Mouse (Mus musculus) left cerebral cortex, postnatal 14 days (tissue): ENCODE data around the gene Foxo6. TPM values are rescaled to one million over a fixed set of nuclear protein-coding genes. Genes with fewer than 3 reads are reported as not detected.

Source experiments
- DNase-seq, 2 experiments: peaks; one replicate each; pipeline ENCODE4 v3.0.0; 2021 to 2022; ENCODE audit warnings: low spot score in 2 of 2, mixed read lengths in 1 of 2
- intact Hi-C: fragments of 180-260 bp; cut with DNase I; formaldehyde crosslinking; loops from one replicate; pipeline ENCODE4 v1.15.1; 2025
- long read RNA-seq, 2 experiments: library from polyadenylated mRNA; stranded (forward); transcript quantifications; one replicate each; pipeline ENCODE4 v2.0.0; 2021
- total RNA-seq, 2 experiments: library from RNA; stranded (reverse); gene quantifications; 2 replicates each; pipeline ENCODE4 v1.2.3; 2021

The Foxo6 gene
- total RNA-seq: 10 to 100 TPM; 14.7 to 22.4 TPM
- long read RNA-seq, experiment 1, transcript Foxo6-201 (2 exons, 2,615 nt): major isoform, 24 of 41 reads
- long read RNA-seq, experiment 1, partial matches to known transcripts: 16 of 41 reads
- long read RNA-seq, experiment 1, other reads (novel, unspliced or antisense): 1 of 41 reads
- long read RNA-seq, experiment 2, transcript Foxo6-201 (2 exons, 2,615 nt): major isoform, 25 of 33 reads
- long read RNA-seq, experiment 2, partial matches to known transcripts: 8 of 33 reads
- long read RNA-seq, experiment 2, other reads (novel, unspliced or antisense): 0 of 33 reads

DNA sequence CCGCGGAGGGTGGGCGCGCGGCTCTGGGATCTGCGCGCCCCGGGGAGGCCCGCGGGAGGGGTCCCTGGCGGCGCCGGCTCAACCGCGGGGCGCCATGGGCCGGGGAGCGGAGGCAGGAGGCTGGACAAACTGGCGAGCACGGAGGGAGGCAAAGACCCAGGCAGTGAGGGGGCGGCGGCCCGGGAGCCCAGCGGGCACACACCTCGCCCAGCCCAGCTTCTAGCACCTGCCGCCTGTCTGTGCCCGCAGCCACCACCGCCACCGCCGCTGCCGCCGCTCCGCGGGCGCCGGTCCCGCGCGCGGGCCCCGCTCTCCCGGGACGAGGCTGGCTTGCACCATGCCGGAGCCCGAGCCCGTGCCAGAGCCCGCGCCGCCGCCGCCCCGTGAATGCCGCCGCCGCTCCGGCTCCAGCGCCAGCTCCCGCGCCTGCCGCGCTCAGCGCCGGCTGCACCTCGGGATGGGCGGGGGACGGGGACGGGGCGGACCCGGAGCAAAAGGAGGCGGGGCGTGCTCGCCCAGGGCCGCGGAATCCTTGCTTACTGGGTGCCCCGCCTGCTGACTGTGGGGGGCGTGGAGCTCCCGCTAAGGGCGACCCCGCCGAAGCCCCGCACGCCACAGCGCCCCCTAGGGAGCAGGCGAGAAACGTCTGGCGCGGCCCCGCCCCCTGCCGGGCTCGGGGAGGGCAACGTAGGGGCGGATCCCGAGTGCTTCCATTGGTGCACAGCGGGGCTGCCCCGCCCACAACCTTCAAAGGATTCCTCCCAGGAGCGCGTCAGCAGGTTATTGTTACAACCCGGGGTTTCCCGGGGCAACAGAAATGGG, at the start of gene Foxo6:
Gene Foxo6, minus strand, starts transcription at position 60 of the 822 bp plus-strand sequence.
- peak; percentile 94 to 96 for DNase-seq
- intact Hi-C loops: loop anchor here (5.0 kb wide), 3 partner anchors 35 to 80 kb away; no protein-coding TSS in a partner anchor

DNA sequence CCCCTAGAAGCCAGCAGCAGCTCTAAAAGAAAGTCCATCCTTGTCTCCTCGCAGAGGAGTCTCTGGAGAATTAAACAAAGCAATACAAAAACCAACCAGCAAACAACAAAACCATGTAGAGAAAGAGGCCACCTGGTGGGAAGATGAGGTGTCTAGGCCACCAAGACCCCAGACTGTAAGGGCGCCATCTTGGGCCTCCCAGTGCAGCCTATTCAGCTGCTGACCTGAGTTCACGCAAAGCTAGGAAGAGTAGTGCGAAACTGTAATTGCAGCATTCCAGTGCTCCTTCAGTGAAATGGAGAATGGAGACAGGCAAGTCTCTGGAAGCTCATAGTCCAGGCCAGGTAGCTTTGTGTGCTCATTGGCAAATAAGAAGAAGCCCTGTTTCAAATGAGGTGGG, 47.2 kb upstream of the Foxo6 start:
- no peak for DNase-seq

DNA sequence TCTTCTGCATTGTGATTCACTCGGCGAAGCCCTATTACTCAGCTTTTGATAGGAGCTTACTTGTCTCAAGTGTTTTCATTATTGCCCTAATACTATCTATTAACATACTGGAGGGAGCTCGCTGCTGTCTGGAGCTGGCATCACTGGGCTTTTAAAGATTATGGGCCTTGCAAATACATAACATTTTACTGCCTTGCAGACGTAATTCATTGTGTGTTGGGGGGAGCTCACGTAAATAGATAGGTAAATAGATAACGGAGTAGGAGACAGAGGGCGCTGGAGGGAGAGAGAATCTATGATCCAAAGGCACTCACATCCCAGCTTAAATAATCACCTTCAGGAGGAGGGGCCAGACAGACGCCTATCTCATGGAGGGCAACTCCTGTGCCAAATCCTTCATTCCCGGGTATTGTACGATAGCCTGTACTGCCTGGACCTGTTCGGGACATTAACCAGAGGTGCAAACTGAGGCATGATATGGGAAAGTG, 45.8 kb upstream of the Foxo6 start:
- no peak for DNase-seq
- intact Hi-C loops: no loop called here

More for the DNA sequence above, 47.2 kb upstream of the Foxo6 start:
- intact Hi-C loops: no loop called here

DNA sequence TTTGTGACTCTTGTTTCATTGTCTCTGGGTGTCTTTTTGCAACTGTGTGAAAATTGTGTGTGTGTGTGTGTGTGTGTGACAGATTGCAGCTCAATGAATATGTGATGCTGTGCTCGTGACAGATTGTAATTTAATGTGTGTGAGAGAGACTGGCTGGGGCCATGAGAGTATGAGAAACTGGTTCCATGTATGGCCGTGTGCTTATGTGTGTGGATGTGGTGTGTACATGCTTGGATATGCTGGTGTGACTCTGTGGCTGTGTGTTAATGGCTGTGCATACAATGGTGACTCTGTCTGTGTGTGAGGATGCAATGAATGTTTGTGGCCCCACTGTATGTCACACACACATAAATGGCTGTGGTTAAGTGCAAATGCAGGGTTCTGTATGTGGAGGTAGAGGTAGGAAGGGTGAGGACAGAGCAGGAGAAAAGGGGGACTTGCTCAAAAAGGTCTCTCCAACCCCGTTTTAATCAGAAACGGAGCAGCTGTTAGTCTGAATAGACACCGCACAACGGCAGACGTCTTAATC, 45.3 kb upstream of the Foxo6 start:
- intact Hi-C loops: no loop called here
- DNase-seq: no peak

DNA sequence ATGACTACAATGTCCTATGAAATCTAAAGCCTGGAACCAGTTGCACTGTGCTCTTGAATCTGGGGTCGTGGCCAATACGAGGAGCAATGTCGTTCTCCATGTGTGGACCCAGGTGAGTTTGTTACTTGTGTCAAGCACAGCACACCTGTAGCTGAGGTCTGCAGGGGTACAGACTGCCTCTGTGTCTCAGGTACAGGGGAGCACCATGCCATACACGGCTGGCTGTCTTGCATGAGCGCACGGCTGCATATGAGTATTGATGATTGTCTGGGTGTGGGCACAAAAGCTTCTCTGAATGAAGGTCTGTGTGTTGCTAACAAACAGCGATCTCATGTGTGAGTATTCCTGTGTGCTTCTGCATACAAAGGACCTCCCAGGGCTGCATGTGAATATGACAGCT, 44.8 kb upstream of the Foxo6 start:
- intact Hi-C loops: no loop called here
- no peak for DNase-seq

DNA sequence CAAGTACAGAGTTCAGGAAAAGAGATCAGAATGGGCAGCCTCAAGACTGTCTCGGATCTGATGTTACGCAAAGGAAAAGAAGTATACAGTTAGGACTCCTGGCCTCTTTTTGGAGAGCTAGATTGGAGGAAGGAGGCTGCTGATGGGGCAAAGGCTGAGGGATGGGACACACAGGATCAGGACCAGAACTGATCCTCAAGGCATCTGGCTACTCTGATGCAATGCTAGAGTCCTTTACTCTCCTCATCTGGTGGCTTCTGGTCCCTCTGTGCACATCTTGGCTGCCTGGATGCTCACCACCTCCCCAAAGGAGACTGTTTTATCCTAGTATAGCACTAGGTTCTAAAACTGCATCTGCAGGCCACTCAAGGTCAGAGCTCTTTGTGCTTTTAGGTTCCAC, 44.4 kb upstream of the Foxo6 start:
- no peak for DNase-seq
- intact Hi-C loops: no loop called here

DNA sequence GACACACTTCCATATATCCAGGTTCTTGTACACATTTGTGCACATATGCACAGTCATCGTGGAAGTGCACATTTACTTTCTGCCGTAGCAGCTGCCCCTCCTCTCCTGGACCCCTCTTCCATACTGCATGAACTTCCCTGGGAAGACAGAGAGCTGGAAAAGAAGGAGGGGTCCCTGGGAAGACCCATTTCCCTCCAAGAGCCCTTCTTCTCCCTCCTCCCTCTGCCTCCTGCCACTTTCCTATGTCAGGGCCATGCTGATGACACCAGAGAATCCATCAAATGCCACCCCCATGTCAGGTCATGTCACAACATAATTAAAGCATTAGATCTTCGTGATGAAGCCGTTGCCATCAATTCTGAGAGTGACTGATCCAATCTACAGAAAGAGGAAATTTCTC, 38.6 kb upstream of the Foxo6 start:
- DNase-seq: no peak
- intact Hi-C loops: no loop called here

DNA sequence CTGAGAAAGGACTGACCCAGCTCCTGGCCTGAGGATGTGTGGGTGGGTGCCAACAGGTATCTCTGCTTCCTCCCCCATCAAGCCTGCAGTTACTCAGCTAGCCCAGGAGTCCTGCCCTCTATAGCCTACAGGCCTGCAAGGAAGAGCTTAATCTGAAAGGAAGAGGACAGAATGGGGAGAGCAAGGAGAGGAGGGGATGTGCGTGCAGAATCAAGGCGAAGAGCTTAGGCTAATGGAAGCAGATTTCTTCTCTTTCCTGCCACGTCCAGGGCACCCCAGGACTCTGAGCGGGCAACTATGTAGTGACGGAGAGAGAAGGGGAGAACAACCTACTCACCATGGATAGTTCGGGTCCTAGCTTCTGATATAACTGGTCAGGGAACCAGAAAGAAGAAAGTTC, 37.9 kb upstream of the Foxo6 start:
- intact Hi-C loops: no loop called here
- no peak for DNase-seq

DNA sequence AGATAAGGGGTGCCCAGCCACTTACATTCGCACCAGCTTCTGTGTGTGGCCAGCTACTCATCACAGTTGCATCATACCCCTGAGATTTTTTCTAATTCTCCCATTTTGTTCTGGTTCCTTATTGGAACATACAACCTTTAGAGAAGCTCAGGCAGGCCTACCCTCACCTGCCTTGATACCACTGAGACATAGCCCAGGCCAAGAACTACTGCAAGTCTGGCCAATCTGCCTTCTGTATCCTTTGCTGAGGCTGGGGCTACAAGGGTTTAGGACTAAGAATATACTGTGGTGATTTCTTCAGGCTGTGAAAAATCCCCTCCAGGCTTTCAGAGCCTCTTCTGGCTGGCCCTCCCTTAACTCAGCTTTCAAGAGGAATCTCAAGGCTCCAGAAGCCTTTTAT, 36.7 kb upstream of the Foxo6 start:
- intact Hi-C loops: loop anchor here (1.0 kb wide), 1 partner anchor 99 kb away; no protein-coding TSS in a partner anchor
- DNase-seq: no peak

DNA sequence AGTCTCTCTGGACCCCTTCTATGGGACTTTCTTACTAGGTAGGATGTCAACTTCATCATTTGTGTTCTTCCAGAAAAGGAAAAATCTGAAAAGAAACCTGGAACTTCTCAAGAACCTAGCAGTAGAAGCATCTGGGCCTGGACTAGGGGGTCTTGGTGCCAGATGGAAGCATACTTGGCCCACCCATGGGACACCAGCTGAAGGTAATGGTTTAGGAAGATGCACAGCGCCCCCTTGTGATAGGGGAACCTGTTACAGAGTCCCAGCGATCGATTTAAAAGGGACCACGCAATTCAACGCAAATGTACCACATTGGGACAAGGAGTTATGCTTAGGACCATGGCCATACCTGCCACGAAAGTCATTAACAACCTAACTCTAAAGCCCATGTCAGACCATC, 36.0 kb upstream of the Foxo6 start:
- intact Hi-C loops: loop anchor here (1.0 kb wide), 1 partner anchor 98 kb away; no protein-coding TSS in a partner anchor
- peak; percentile 22 to 47 for DNase-seq

DNA sequence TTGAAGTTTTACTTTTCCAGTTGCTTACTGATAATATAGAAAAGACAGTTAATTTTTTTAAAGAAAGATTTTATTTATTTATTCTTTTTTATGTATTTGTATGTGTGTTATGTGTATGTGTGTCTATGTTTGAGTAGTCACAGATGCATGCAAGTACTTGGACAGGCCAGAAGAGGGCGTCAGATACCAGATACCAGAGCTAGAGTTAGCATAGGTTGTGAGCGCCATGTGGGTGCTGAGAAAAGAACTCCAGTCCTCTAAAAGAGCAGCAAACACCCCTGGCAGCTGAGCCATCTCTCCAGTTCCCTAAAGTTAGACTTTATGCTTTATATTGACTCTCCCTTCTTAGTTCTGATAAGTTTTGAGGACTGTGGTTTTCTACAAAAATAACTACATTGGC, 30.4 kb upstream of the Foxo6 start:
- intact Hi-C loops: no loop called here
- DNase-seq: no peak

DNA sequence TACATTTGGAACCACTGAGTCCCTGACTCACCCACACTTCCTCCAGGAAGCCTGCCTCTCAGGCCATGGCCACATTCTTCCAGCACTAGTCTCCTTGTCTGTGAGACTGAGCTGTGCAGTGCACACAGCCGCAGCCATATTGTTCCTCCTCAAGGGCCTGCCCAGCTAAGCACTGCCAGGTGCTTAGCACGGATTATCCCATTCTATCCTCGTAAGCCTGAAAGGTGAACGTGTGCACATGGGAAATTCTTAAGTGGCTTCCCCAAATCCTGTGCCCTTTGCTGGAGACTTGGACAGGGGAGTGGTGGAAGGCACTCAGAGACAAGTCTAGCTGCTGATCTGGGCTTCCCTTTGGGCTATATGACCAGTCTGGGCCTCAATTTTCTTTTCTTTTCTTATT, 29.6 kb upstream of the Foxo6 start:
- intact Hi-C loops: no loop called here
- DNase-seq: no peak

DNA sequence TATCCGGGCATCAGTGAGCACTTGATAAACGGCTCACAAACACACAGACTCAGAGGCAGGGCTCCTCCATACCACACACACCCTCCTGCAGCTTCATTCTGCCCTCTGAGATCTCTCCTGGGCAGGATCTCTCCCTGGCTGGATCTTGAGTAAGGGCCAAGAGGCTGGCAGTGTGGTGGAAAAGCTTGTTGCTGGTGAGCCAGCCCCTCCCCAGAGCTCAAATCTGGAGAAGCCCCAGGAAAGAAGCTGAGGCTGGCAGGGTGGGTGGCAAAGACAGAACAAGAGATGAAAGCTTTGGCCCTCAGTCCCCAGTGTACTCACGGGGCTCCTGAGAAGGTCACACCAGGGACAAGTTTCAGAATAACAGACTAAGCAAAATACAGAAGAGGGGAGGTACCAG, 27.4 kb upstream of the Foxo6 start:
- intact Hi-C loops: no loop called here
- DNase-seq: no peak

DNA sequence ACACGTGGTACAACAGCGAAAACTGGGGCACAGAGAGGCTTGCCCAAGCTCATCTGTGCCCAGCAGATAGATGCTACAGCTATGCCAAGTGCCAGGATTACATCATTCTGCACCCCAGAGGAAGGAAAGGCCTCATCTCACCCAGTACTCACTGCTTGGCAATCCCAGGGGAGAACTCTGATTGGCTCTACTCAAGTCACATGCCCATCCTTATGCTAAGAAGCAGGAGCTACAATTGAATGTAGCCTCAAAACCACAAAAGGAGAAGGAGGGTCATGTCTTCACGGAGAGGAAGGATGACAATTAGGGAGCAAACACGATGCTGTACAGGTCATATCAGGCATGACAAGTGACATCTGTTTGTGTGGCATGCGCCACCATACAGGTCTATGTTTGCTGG, 26.2 kb upstream of the Foxo6 start:
- DNase-seq: no peak
- intact Hi-C loops: no loop called here

DNA sequence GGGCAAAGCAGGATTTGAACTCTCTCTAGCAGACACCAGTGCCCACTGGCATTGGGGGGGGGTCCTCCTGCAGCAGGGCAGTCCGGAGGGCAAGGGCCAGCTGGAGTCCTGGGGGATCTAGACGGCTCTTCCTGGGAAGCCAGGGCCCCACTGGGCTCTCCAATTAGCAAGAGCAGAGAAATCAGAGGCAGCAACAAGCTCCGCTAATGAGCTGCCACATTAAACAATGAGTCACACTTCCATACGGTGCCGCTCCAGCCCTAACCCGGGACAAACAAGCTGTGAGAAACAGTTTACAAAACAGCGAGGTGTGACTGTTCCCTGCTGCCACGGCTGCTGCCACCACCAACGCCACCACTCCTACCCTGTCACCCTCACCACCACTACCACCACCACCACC, 17.4 kb upstream of the Foxo6 start:
- intact Hi-C loops: no loop called here
- peak in 1 of 2 experiments; percentile 40 for DNase-seq

DNA sequence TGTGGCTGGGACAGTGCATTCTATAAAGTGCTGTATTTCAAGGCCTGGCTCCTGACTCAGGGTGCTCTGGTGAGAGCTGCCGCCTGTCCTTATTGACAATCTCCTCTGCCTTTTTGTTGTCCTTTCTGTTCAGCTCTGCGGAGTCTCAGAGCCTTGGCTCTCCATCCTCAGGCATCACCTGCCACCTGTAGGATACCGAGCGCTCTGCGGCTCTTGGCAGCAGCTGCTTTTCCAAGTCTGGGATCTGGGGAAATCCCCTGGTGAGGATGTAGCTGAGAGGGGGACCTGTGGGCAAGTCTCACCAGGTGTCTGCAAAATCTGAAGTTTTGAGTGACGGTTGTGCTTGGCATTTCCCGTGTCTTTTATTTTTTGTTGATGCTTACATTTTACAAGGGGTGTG, 12.1 kb upstream of the Foxo6 start:
- intact Hi-C loops: no loop called here

DNA sequence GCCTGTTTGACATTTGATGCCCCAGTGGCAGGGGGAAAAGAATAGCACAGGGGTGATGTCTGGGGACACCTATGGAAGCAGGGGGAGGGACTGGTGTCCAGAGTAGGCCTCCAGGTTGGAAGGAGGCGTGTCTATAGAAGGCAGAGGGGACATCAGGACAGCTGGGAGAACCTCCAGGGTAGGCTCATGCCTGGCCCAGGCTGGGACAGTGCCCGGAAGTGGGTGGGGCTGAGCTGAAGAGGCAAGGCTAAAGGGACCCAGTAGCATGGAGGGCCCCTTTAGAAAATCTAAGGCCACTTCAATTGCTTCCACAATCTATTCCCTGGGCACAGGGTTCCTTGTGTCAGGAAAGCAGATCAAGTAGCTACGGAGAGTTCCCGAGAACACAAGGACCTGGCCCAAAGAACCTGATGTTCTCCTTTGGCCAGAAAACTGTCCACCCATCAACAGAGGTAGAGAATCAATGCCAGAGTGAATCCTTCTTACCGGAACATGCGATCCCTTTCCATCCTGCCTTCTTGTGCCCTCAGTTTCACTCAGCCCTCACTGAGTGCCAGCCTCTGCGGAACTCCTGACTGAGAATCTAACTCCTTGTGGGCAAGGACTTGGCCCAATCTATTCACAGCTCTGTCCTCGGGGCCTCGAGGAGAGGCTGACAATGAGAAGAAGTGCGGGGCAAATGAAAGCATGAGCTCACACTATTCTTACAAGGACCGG, 4.1 kb upstream of the Foxo6 start:
- DNase-seq: no peak
- intact Hi-C loops: no loop called here

More for the DNA sequence above, 12.1 kb upstream of the Foxo6 start:
- DNase-seq: no peak

DNA sequence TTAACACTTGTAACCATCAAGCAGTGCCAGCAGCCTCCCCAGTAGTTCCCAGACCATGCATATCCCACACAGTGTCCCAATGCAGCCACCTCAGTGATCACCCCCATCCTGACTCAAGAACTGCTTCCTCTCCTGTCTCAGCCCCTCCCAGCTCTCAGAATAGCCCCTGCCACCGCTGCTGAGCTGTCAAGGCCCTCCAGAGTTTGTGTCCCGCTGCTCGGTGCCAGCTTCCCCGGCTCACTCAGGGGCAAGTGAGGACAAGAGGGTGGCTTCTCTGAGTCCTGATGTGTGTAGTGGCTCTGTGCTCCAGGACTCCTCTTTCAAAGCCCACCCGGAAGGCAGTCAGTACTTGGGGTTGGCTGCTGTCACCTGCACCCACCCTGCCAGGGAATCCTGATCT, 3.3 kb upstream of the Foxo6 start:
- intact Hi-C loops: no loop called here
- DNase-seq: no peak

DNA sequence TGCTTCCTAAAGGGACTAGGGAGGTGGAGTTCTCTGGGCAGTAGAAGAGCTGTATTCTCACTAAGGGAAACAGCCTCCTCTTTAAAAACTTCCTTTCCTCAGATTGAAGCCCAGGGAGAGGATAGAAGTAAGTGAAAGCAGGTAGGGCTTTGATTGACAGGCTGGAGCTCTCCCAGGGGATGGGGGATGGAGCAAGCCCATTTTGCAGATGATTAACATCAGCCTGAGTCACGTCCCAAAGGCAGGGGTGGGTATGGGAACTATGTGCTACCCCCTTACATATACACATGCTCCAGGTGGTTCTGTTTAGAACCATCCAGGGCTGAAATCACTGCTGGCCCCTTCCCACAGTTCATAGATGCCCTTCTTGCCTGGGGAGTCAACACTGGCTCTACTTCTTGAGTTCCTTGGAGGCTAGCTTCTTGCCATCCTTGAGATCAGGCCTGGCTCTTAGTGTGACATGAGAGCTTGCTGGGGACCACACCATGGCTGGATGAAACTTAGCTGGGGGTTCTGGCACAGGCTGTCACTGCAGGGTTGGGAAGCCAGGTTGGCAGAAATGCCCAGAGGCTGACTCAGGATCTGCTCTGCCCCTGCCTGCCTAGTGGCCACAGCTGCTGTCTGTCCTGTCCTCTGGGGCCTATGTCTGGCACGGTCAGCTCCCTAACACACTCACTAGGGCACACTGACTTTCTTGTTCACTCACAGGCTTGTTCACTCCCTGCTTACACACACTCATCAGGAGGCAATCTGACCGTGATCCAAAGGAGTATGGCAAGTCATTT, 2.2 kb upstream of the Foxo6 start:
- intact Hi-C loops: loop anchor here (5.0 kb wide), 3 partner anchors 37 to 78 kb away; no protein-coding TSS in a partner anchor

More for the DNA sequence above, 2.2 kb upstream of the Foxo6 start:
- no peak for DNase-seq
